Mouse (Mus musculus) gastrocnemius, adult 18-20 months (tissue): ENCODE results near the gene Gm47996. TPM values are rescaled to one million over a fixed set of nuclear protein-coding genes. Genes with fewer than 3 reads are reported as not detected.
"Not testable (repeated sequence)": the region's sequence is repeated elsewhere in the genome, so short reads cannot be mapped to it uniquely, and the experiment has no call there.

Source experiments
- DNase-seq: peaks from one replicate; pipeline ENCODE4 v3.0.0; 2021; ENCODE audit warnings: low spot score
- total RNA-seq, 2 experiments: library from RNA; stranded (reverse); gene quantifications; 2 replicates each; pipeline ENCODE4 v1.2.3; 2021

Gm47996 gene
- total RNA-seq, 2 experiments from 2014 or later: 0.28 TPM; not detected in 1

GRCm38 (mm10) chr1:151203818-151204217, 6.1 kb upstream of the Gm47996 start, which contains the start of gene 3110040M04Rik:
Gene 3110040M04Rik, plus strand, starts transcription at chr1:151204121.
- not testable (repeated sequence) for DNase-seq

DNA sequence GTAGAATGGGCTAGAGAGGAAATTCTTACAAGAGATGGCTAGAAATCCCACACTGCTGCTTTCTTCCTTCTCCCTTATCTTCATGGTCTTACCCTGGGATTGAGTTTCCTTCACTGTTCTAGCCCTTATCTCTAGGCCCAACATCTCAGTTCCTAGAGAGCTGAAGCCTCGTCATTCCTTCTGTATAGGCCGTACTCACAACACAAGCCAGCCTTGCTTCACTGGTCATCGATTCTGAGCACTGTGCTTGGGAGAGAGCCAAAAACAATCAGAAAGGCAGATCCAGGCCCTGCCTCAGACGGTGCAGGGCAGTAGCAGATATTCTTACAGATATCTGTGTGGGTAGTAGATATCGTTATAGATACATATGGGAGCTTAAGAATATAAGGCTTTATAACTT, 1.4 kb upstream of the Gm47996 start:
- DNase-seq: not testable (repeated sequence)

DNA sequence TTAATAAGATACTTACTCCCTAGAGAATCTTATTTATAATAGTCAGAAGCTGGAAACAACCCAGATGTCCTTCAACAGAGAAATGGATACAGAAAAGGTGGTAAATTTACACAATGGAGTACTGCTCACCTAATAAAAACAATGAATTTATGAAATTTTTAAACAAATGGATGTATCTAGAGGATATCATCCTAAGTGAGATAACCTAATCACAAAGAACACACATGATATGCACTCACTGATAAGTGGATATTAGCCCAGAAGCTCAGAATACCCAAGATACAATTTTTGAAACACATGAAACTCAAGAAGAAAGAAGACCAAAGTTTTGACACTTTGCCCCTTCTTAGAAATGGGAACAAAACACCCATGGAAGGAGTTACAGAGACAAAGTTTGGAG, 987 bp upstream of the Gm47996 start:
- DNase-seq: not testable (repeated sequence)

DNA sequence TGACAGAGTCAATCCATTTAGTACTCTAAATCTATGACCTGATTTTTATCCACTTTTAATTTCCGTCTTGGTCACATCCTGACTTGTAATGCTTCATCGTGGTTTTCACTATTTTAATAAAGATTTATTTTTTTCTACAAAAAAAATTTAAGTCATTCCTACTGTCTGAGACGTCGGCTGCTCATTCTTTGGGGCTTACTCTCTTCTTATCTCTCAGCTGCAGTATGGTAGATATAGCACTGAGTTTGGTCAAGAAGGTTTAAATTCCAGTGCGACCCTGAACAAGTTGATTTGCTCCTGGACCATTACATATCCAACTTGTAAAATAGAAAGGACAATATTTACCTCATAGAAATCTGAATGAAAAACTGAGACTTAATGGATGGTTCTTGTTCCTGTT, 1.7 kb downstream of the Gm47996 start:
- not testable (repeated sequence) for DNase-seq

GRCm38 (mm10) chr1:151214862-151215261, 4.9 kb downstream of the Gm47996 start:
- no peak for DNase-seq

DNA sequence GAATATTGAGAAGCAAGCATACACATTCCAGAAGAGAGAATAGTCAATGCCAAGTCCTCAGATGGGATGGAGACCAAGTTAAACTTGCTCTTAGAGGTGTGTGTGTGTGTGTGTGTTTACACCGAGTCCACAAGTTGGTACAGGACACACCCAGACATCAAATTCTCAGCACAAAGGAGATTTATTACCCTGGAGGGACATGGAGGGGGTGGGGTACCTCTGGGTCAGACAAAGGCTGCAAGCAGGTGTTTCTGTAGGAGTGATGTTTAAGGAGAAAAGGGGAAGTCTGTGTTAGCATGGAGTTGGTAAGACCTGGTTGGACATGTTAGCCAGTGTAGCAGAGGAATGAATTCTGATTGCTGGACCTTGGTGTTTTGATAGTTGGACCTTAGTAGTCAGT, 6.1 kb downstream of the Gm47996 start:
- DNase-seq: no peak

- no peak for DNase-seq
Observed at GRCm38 (mm10) chr1:151216417-151216816, 6.5 kb downstream of the Gm47996 start.

DNA sequence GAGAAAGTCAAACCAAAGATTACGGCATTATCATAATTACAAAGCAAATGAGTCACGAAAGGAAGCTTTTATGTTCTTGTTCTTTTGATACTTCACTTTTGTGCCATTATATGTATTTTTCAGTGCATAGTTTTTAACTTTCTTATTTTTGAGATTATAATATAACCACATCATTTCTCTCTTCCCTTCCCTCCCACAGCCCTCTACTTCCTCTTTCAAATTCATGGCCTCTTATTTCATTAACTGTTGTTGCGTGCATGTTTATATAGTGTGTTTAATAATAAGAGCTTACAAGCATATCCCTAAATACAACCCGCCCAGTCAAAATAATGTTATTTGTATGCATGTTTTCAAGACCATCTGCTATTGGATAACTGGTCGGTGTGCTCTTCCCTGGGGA, 9.1 kb downstream of the Gm47996 start:
- no peak for DNase-seq

GRCm38 (mm10) chr1:151220098-151220497, 10.2 kb downstream of the Gm47996 start:
- DNase-seq: no peak

GRCm38 (mm10) chr1:151222561-151223267, 12.8 kb downstream of the Gm47996 start:
- no peak for DNase-seq

DNA sequence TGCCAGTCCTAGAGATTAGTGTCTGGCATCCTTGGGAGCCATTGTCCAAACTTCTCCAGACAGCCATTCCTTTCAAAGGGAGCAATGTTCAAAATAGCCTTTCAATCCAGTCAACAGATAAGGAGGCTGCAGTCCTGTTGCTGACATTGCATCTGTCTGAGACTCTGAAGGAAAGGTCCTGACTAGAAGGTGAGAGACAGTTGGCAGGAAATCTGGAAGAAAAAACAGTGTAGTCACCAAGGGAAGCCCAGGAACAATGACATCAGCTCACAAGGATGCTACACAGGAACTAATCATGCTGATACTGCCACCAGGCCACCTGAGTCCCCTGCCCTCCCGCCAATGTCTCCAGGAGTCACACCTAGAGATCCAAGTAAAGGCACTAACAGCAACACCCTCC, 13.4 kb downstream of the Gm47996 start:
- no peak for DNase-seq

DNA sequence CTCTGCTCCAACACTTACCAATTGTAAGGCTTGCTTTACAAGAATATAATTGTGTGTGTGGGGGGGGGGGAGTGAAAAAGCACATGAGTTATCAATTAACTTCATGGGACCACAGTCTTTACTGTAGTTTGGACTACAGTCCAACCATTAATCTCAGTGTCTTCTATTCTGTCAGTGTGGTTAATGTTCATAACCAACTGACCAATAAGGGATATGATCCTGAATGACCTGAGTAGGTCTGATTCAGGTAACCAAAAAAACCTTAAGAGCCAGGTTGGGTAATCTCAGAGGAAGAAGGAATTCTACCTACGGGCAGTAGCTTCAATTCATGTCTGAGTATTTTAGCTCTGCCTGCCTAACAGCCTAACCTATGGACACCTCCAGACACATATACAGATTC, 14.6 kb downstream of the Gm47996 start:
- no peak for DNase-seq

DNA sequence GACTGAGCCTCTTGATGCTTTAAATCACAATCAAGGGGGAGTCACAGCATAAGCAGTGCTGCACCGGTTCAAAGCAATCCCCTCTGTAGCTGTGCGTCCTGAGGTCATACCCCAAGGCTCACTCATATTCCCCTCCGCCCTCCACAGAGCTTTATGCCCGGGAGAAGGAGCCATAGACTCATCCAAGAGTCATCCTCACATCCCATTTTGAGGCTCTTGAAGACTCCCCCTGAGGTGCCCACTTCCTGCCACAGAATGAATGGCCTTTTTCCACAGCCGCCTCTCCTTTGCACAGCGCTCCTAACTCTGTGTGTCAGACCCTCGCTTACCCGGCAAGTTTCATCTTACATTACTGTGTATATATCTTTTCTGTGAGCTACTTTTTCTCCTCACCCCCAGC, 17.6 kb downstream of the Gm47996 start:
- no peak for DNase-seq

GRCm38 (mm10) chr1:151228320-151228989, 18.5 kb downstream of the Gm47996 start:
- no peak for DNase-seq

DNA sequence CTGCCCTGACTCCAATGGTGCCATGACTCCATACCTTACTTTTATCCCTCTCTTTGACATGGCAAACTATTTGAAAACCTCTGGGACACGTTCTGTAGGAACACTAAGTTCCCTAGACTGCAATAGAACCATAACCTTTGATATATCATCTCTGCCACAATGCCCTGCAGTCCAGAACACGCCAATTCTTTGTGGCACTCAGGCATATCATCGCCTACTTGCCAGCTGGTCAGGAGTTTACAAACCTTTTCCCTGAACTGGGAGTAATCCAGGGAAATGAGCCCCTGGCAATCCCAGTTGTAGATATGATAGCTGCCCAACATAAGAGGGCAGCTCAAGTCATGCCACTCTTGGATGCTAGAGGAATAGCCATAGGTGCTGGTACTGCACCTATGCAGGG, 22.4 kb downstream of the Gm47996 start:
- DNase-seq: no peak

DNA sequence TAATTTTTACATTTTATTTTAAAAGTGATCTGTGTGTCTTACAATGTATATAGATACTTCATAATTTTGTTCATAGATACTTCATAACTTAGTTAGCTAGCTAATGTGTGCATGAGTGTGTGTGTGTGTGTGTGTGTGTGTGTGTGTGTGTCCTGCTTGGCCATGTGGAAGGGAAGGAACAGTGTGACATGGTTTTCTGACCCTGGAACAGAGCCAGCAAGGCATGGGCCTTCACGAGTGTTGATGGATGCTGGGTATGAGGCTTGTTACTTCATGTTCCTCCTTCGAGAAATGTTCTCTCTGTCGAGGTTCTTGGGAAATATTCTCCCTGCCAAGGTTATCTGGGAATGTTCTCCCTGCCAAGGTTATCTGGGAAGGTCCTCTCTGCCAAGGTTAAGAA, 23.8 kb downstream of the Gm47996 start:
- DNase-seq: no peak

- no peak for DNase-seq
Observed at GRCm38 (mm10) chr1:151235574-151235973, 25.6 kb downstream of the Gm47996 start.

DNA sequence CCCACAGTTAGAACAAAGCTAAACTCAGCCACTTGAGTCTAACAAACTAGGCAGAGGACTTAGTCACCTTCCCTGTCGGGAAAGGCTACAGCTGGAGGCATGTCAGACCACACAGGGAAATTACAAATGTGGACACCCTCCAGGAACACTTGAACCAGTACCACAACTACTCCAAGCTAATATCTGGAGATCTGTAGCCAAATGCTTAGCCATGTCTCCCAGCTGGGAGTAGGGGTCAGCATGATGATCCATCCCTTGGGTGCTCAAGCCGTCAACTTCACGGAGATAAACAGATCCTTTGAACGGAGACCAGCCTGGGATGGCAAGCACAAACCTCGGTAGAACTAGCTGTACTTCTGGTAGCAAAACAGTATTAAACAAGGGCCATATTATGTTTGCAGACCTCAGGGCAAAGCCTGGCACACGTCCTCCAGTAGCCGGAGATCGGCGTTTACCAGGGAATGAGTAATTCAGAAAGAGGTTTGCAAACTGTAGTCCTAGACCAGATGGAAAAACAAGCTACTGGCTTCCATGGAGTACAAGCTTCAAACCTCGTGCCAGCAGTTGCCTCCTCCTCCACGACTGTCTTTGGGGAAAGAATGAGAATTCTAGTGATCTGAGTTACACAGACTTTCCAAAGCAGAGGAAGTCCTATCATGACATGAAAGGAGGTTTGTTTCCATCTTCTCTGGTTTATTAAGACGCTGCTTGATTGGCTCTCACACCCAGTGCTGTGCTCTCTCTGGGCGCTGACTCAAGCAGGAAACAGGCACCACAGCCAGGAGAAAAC, 26.4 kb downstream of the Gm47996 start:
- peak; percentile 69 for DNase-seq

DNA sequence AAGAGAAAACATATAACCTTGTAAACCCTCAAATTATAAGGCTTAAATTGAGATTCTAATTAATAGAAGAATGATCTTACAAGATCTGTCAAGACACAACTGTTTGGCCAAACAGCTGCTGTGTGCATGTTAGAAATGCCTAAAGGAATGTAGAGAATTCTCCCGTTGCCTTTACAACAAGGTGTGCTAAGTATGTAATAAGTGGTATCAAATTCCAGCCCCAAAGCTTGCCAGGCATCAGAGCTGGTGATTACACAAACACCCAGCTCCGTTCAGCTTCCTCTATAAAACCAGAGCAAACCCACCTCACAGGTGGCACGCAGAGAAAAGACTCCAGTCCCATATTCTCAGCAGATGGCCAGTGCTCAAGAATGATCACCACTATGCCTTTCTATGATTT, 27.8 kb downstream of the Gm47996 start:
- DNase-seq: no peak

DNA sequence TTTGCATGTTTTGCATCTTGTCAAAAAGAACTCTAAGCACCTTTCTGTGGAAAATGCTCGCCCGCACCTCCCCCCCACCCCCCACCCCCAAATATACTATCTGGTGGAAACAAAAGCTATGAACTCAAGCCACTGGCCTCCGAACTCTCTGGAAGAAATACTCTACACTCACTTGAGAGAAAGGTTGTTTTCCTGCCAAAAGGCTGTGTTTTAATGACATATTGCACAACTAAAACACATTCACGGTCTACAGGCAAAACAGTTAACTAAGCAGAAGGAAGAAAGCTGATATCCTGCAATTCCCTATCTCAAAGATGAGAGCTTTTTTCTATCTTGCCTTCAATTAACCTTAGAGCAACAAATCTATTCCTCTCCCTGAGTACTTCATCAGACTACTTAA, 33.4 kb downstream of the Gm47996 start:
- DNase-seq: peak; percentile 8

DNA sequence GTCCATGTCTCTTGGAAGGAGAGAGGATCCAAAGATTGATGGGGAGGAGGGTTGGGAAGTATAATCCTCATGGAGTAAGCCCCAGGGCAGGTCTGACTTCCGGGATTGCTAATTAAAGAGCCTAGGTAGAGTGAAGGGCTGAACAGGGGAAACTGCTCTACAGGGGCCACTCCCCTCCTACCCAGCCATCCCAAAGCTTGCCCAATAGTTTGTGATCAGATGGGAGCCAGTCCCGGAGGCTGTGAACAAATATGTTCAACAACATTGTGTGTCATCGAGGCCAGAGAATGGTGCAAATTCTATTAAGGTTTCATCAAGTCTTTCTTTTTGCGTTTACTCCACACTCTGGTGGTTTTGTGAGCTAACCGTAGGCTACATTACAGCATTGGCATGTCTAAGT, 34.1 kb downstream of the Gm47996 start:
- DNase-seq: no peak

- no peak for DNase-seq
Observed at GRCm38 (mm10) chr1:151244761-151245160, 34.8 kb downstream of the Gm47996 start.
